ENCODE assay signal across 13 mouse cellular contexts in genomic region chr10:39005494-39005893, GRCm38 (mm10). TPM values are rescaled to one million over a fixed set of nuclear protein-coding genes. Genes with fewer than 3 reads are reported as not detected.
DNase-seq lines count a peak whose midpoint lies in the region; ATAC-seq and TF ChIP-seq lines count a peak whose summit lies in the region.
"Had no signal": no experiment of that assay in that cellular context is flagged by ENCODE, and none has a peak within 500 bp of the region (broad histone marks: within the 10 kb centered on the region; RNA-seq: fewer than 3 reads in every experiment).

No protein-coding gene starts in this region.

- no peak for TF ChIP-seq POLR2A in heart, adult 2 months (IDR thresholded peaks at IDR 0.05; ENCODE audit: insufficient read depth, low read depth, low read length)

- WGBS in heart, adult 2 months, result 48% methylated on average over 8 of the region's 8 CpGs
- WGBS in embryonic facial prominence, embryonic 15.5 days, result 49% methylated on average over 8 of the region's 8 CpGs

- peaks cover 18% of the 10 kb centered on the region for H3K36me3 ChIP-seq in heart, adult 2 months (ENCODE audit: control insufficient read depth, insufficient read depth, low read length)
- H3K36me3 ChIP-seq in embryonic facial prominence, embryonic 15.5 days, result peaks cover 11% of the 10 kb centered on the region; the same call in 1 of the 2 replicates
- H3K36me3 ChIP-seq: embryonic facial prominence, embryonic 12.5 days; liver, embryonic 12.5 days; midbrain, embryonic 15.5 days had no signal

- H3K27me3 ChIP-seq in heart, adult 2 months (ENCODE audit: control insufficient read depth, insufficient read depth, low read length), result no peaks in the 10 kb centered on the region
- H3K27me3 ChIP-seq in embryonic facial prominence, embryonic 15.5 days, result no peaks in the 10 kb centered on the region
- H3K27me3 ChIP-seq: embryonic facial prominence, embryonic 12.5 days; liver, embryonic 12.5 days; midbrain, embryonic 15.5 days had no signal

- no peak for ATAC-seq in embryonic facial prominence, embryonic 15.5 days (ENCODE audit: insufficient number of reproducible peaks, low FRiP score, low TSS enrichment, low read depth)
- ATAC-seq: liver, embryonic 12.5 days; midbrain, embryonic 15.5 days had no signal

- H3K9ac ChIP-seq in heart, adult 2 months (ENCODE audit: low read depth, low read length), result no peak overlapping the region
- no peak overlapping the region for H3K9ac ChIP-seq in embryonic facial prominence, embryonic 15.5 days
- H3K9ac ChIP-seq: embryonic facial prominence, embryonic 12.5 days; liver, embryonic 12.5 days; midbrain, embryonic 15.5 days had no signal

- H3K4me3 ChIP-seq in heart, adult 2 months, result no peak overlapping the region
- no peak overlapping the region for H3K4me3 ChIP-seq in embryonic facial prominence, embryonic 15.5 days (replicated peaks)
- H3K4me3 ChIP-seq: embryonic facial prominence, embryonic 12.5 days; liver, embryonic 12.5 days; midbrain, embryonic 15.5 days had no signal

- peaks cover 5% of the 10 kb centered on the region for H3K4me1 ChIP-seq in heart, adult 2 months (ENCODE audit: control insufficient read depth, insufficient read depth, low read length)
- H3K4me1 ChIP-seq in embryonic facial prominence, embryonic 15.5 days, result peaks cover 16% of the 10 kb centered on the region
- H3K4me1 ChIP-seq: embryonic facial prominence, embryonic 12.5 days; liver, embryonic 12.5 days; midbrain, embryonic 15.5 days had no signal

- no peak for DNase-seq in heart, adult 2 months
- DNase-seq in heart, postnatal 25 days (ENCODE audit: low spot score), result no peak
- DNase-seq in kidney, postnatal 25 days, result peak; percentile 4 to 37
- no peak for DNase-seq in kidney, adult 18-20 months
- DNase-seq in CD4-positive, CD25-positive, alpha-beta regulatory T cell, adult 2 months (ENCODE audit: low read depth, low spot score), result peak; percentile 30
- DNase-seq in gastrocnemius, postnatal 25 days, result no peak
- no peak for DNase-seq in cerebellum, adult 9-11 months
- DNase-seq: cerebellum, adult 8-10 months; thymus, postnatal 25 days had no signal

- TF ChIP-seq EP300 in heart, adult 2 months (IDR thresholded peaks at IDR 0.05; ENCODE audit: insufficient read depth, low read depth, low read length), result no peak

- peaks cover 2% of the 10 kb centered on the region for H3K79me2 ChIP-seq in heart, adult 2 months (replicated peaks; ENCODE audit: control insufficient read depth, insufficient read depth, low read length)

- H3K27ac ChIP-seq in heart, adult 2 months, result peak overlapping the region; percentile 1; the same call in 1 of the 2 replicates
- peak overlapping the region; percentile 55 for H3K27ac ChIP-seq in embryonic facial prominence, embryonic 15.5 days (replicated peaks)
- H3K27ac ChIP-seq: embryonic facial prominence, embryonic 12.5 days; liver, embryonic 12.5 days; midbrain, embryonic 15.5 days had no signal

- H3K9me3 ChIP-seq in embryonic facial prominence, embryonic 15.5 days (replicated peaks), result no peaks in the 10 kb centered on the region
- H3K9me3 ChIP-seq: embryonic facial prominence, embryonic 12.5 days; liver, embryonic 12.5 days; midbrain, embryonic 15.5 days had no signal

- H3K4me2 ChIP-seq in embryonic facial prominence, embryonic 15.5 days (replicated peaks), result no peak overlapping the region
- H3K4me2 ChIP-seq: embryonic facial prominence, embryonic 12.5 days; liver, embryonic 12.5 days; midbrain, embryonic 15.5 days had no signal

- 0 out of 2 replicates have a peak, but pooled peaks have one; percentile 7 for TF ChIP-seq CTCF in heart, adult 2 months (IDR thresholded peaks at IDR 0.05)

- intact Hi-C loops in heart, adult 2 months (cut with DNase I), result loop anchor here (5.0 kb wide), 1 partner anchor 38 kb away; the partner anchor contains the start of gene Lama4
- intact Hi-C loops in heart, postnatal 25 days (cut with DNase I), result no loop called here

RNA-seq across cellular contexts. Expression of gene Lama4, which starts 40.2 kb away (rescaled TPM):
- total RNA-seq in heart, adult 2 months (2021), result 10 to 100 TPM; 51.8 to 55.4 TPM
- polyA plus RNA-seq in heart, adult 2 months (2012; rRNA removed), result 40.7 and 52.7 TPM in 2 replicates
- total RNA-seq in heart, postnatal 25 days (2021), result 10 to 100 TPM; 72.6 to 81.7 TPM
- 94.2 and 95.1 TPM in 2 replicates for polyA plus RNA-seq in embryonic facial prominence, embryonic 15.5 days (2015; fragmentation: Nextera tagmentation; extraction: Ambion mirVana)
- total RNA-seq in gastrocnemius, postnatal 25 days (2021), result 10 to 100 TPM; 23.3 to 34.6 TPM

Comparison
In these comparisons a context has a peak if more than half of its experiments do, and no peak if none do; other contexts are left out.
1. DNase-seq: peak in kidney, postnatal 25 days (2 of 2) and CD4-positive, CD25-positive, alpha-beta regulatory T cell, adult 2 months (single experiment); none in heart, adult 2 months (0 of 2), heart, postnatal 25 days (single experiment), kidney, adult 18-20 months (single experiment), gastrocnemius, postnatal 25 days (single experiment) and cerebellum, adult 9-11 months (single experiment).